Mouse (Mus musculus): ENCODE results near the gene 1700001P01Rik.

The 1700001P01Rik gene

DNA sequence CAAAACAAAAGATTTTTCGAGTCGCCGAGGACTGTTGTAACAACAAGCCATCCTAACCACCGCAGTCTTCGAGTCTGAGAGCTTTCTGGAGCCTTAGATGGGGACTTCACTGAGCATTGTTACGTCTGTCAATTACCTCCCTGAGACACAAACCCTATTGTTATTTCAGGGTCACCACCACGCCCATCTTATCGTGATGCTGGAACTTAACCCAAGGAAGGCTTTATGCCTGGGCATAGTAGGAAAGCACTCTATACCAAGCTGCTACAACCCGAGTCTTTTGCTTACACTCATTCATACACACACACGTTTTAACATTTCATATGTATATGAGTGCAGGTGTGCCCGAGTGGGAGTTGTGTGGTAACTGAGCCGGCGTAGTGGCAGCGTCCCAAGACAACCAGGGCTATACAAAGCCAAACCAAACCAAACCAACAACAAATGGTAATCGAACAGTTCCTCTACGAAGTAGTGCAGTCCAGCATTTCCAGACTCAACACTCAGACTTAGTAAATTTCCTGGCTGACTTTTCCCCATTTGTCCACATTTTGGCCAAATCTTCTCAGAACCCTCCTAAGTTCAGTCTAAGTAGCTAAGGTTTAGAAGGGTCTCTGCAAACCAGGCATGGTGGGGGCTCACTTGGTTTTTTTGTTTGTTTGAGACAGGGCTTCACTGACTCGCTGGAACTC is at the start of gene 1700001P01Rik:
Gene 1700001P01Rik, minus strand, starts transcription at position 111 of the 689 bp plus-strand sequence.
- DNase-seq (ENCODE audit: low spot score), result no peak

DNA sequence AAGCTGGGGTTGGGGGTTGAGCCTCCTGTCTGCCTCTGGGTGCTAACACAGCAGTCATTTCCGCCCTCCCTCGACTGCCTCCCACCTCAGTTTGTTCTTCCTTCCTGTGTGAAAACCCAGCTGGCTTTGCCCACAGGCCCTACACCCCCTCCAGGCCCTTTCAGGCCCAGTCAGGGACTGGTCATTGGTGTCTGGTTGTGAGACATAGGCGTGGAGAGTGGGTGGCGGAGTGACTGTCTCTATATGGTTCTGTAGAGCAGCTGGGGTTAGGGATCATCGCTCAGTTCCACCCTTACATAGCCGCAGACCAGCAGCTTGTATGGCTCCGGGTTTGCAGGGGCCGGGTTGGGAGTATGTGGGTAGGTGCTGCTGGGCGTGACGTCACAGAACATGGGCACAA is 49.6 kb upstream of the 1700001P01Rik start:
- DNase-seq (ENCODE audit: low spot score), result no peak

DNA sequence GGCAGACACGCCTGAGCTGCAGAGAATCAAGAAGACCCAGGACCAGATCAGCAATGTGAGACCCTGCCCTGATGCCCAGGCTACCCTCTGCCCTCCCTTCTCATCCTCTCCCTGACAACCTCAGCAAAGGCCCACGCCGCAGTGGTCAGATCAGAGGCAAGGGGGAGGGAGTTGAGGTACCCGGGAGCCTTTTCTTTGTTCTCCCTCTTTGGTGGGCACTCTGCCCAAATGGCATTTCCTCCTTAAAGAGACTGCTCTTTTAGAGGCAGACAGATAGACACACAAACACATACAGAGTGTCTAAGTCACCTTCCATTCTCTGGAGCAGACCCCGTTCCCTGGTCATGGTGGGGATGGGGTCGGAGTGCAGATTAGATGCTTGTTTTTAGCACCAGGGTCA is 49.2 kb upstream of the 1700001P01Rik start:
- DNase-seq (ENCODE audit: low spot score), result no peak

DNA sequence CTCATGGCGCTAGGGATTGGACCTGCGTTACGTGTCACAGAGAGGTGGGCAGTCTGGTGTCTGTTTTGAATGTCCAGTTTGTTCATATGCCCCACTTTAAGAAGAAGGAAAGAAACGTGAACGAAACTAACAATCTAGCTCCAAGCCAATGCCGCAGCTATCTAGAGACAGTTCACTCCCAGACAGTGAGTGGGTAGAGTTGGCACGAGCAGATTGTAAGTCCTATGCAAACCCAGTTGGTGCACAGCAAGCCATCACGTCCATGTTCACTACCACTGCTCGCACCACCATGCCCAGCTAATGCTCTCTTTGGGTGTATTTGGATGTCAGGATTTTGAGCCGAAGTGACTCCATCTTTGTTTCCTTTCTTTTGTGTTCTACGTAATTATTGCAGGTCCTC is 48.5 kb upstream of the 1700001P01Rik start:
- DNase-seq (ENCODE audit: low spot score), result no peak

DNA sequence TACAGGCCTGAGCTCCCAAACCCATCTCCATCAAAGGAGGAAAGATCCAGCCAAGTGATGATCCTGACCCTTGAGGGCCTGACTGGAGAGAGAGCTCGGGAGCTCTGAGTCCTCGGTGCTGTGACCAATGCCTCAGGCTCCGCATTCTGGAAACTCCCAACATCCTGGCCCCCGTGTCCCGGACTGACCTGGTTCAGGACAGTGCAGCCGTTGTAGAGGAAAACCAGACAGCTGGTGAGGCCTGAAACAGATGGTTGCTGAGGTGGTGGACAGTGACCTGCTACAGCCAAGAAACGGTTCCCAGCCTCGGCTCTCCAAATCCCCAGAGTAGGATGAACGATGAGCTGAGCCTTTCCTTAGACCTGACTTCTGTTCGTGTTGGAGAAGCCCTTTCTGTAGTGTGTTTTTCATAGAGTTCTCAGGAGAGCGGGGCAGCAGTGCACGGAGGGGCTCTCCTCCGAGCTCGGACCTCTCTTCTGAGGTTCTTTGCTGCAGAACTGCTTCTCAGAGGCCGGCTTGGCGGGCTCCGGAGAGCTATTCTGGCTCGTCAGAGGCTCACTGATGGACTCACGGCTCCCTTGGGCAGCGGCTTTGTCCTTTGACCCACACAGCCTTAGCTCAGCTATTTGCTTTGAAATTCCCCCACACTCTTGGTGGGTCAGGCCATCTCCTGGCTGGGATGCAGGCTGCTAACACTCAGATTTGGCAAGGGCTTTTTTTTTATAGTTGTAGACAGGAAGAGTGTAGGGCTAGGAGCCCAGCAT is 47.3 kb upstream of the 1700001P01Rik start:
- DNase-seq (ENCODE audit: low spot score), result no peak

DNA sequence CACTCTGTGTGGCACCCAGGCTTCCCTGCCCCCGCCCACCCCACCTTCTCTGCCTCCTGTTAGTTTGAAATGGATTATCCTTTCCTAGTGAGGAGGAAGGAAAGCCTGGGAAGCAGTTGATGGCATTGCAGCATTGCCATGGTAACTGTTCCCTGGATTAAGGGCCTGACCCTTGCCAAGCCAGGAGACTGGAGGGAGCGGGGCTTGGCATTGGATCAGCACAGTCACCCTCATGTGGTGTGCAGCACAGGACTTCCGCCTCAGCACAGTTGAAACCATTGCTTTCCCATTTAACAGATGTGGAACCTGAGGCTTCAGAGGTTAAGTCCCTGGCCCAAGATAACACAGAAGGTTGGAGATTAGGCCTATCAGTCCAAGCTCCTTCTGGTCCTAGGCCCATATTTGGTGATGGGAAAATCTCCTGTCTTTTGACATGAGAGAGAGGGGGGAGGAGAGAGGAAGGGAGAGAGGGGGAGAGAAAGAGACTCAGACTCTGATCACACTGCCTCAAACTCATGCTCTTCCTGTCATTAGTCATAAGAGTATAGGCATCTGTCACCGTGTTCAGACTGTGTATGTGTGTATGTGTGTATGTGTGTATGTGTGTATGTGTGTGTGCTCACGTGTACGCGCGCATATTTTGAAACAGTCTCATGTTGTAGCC is 45.8 kb upstream of the 1700001P01Rik start:
- DNase-seq (ENCODE audit: low spot score), result no peak

DNA sequence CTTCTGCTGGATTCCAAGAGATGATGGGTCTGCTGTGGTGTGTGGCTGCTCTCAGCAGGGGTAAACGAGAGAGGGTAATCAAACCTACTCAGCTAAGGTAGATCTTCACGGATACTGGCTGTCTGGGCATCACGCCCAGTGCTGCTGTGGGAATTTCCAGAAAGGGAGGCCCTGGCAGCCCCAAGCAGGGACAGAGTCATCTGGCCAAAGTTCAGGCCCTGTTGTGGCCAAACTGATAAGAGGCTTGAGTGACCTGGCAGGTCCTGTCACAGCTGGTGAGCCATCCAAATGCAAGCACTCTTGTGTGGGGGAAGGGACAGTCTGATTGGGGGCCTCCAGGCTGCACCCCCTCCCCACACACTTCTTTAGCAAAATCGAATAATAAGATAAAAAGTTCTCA is 45.1 kb upstream of the 1700001P01Rik start:
- DNase-seq (ENCODE audit: low spot score), result no peak

DNA sequence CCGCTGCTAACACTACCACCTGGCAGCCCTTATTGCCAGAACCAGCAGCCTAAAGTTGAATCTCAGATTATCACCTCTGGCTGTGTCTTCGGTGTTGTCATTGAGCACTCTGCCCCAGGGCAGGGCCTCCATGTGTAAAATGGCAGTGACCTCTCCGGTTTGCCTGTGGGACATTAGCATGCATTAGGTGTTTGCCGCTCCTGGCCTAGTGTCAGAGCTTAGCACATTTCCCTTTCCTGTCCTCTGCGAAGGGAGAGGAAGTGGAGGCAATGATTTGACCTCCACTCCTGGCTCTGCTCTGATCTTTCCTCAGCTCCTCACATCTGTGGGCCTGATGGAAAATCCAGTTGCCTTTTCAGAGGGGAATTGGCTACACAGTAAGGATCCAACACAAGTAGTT is 44.2 kb upstream of the 1700001P01Rik start:
- no peak for DNase-seq (ENCODE audit: low spot score)

DNA sequence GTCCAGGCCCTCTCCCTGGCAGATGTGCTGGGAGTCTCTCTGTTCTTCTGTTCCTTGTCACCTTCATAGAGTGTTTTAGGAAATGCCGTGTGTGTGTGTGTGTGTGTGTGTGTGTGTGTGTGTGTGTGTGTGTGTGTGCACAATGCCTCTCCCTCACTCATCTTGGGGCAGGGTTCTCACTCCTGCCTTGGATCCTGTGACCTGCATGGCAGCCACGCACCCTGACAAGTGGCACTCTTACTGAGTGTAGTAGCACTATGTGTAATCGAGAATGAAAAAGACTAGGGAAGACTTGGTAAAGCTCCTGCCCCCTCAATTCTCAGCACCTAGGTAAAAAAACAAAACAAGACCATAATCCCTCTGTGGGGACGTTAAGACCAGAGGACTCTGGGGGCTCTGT is 43.4 kb upstream of the 1700001P01Rik start:
- DNase-seq (ENCODE audit: low spot score), result no peak

DNA sequence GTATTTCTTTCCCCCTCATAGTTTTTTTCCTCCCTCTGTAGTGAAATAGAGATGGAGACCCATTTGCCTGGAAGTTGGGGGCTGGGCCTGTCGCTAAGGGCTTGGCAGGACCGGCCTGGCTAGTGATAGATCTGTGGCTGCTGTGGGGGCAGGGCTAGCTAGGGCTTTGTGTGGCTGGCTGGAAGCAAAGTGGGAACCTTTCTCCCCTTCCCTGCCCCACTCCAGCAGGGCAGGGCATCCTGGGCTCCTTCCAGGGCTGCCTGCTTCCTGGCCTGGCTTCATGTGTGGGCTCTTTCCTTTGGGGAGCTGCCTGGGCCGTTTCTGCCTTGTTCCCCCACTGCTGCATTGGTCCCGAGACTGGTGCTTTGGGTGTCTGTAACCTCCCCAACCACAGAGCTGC is 42.9 kb upstream of the 1700001P01Rik start:
- no peak for DNase-seq (ENCODE audit: low spot score)

DNA sequence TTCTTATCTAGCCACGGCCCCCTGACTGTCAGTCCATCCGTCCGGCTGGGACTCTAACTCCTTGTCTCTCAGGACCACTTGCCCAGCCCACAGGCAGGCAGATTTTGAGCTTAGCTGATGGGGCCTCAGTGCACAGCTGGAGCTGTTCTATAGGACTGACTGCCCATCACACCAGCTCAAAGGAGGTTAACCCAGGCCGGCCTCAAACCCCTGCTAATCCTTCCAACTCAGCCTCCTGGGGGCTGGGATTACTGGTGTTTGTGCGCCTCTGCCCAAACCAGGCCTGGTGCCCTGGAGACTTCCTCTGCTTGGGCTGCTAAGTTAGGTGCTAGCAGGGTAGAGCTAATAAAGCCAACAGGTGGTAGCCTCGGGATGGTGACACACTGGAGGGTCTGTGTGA is 42.3 kb upstream of the 1700001P01Rik start:
- DNase-seq (ENCODE audit: low spot score), result no peak

DNA sequence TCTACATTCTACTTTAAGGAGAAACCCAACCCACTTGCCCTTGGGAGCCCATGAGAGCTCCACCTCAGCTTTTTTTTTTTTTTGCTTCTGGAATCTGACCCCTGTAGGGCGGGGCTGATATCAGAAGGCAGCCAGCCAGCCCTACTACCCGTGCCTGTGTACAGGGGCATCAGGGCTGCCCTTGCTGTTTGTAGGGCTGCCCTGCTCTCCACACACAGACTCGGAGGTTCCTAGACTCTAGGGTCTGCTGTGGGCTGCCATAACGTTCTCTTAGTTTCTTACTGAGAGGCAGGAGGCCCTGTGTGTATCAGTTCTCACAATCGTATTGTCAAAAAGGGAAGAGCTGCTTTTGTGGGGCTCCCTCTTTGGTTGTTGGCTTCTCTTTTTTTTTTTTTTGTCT is 41.7 kb upstream of the 1700001P01Rik start:
- no peak for DNase-seq (ENCODE audit: low spot score)

DNA sequence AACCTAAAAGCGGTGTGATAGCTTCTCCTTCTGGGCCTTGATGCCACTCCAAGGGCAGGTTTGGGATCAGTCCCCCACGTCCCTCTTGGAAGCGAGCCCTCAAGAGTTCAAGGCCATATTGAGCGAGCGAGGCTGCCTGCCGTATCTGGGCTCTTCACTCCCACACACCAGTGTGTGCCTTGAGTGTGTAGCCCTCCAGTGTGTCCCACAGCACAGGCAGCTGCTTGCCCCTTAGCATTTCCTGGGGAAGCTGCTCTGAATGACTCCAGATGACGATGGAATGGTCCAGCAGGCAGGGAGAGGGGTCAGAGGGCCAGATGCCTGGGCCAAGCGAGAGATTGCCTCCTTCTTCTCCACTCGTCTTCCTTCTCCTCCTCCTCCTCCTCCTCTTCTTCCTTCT is 41.2 kb upstream of the 1700001P01Rik start:
- DNase-seq (ENCODE audit: low spot score), result no peak

DNA sequence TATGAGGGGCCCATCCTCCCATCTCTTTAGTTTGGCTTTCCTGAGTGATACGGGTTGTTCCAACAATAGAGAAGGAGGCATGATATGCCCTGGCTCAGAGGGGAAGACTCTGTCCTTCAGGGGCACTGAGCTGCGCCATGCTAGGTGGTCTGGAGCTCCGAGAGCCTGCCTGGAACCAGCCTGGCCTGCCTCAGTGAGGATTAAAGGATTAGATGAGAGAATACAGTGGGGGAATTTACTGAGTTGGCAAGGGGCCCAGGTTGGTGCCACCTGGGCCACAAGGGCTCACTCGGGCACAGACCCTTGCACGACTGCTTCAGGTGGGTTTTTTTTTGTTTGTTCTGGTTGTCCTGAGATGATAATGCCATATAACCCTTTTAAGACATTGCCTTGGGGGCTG is 40.5 kb upstream of the 1700001P01Rik start:
- DNase-seq (ENCODE audit: low spot score), result no peak

DNA sequence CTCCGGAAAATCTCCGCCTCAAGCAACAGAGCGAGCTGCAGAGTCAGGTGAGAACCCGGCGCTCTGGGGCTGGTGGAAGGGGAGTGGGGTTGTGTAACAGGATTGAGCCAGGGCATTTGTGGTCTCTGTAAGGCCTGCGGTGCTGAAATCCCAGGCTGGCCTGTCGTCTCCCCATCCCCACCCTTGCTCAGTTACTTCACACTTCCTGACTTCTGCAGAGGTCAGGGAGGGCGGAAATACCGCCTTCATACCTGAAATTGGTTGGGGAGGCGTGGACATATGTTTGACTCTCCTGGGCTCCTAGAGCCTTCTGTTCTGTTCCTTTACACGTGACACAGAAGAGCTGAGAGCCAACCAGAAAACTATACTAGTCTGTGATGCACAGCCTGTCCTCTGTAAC is 40.0 kb upstream of the 1700001P01Rik start:
- DNase-seq (ENCODE audit: low spot score), result no peak

DNA sequence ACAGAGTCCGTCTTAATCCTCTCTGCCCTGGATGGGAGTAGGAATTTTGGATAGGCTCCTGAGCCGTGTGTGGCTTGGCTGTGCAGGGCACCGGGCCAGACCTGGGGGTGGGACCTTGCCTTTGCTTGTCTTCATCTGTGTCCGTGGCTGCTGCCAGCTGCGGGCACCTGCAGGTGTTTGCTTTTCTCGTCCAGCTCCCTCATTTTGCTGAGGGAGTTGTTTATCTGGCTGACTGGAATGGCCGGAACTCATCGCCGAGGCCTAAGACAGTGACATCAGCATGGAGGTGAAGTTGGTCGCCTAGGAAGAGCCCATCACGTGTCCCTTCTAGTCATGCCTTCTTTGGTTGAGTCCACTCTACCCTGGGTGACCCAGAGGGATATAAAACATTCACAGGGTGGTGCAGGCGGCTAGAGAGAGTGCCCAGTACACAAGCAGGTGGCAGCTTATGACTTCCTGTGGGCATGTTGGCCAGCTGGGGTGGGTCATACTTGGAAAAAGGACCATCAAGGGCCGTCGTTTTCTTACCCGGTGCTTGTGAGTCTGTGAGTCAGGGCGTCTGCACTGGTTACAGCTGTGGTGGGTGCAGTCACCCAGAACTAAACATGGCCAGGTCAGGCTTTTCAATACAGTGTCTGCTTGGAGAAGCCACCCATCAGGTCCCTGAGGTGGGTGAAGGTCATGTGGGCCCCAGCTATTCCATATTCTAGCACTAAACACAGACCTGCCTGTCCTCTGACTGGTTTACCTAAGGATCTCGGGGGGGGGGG is 38.2 kb upstream of the 1700001P01Rik start:
- DNase-seq (ENCODE audit: low spot score), result no peak

DNA sequence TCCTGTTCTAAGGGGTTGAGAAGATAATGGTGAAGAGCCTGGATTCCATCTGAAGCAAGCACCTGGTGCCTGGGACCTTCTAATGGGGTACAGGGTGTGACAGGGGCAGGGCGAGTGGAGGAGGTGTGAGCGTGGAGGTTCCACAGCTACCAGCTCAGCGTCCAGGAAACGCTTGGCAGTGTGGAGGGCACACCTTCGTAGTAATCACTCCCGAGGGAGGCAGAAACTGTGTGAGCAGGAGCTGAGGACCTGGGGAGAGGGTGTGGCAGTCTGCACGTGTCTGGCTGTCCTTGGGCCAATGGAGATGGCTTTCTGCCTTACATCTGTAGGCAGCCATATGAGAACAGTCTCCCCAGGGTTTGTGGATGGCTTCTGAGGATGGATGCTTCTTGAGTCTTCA is 37.4 kb upstream of the 1700001P01Rik start:
- no peak for DNase-seq (ENCODE audit: low spot score)

DNA sequence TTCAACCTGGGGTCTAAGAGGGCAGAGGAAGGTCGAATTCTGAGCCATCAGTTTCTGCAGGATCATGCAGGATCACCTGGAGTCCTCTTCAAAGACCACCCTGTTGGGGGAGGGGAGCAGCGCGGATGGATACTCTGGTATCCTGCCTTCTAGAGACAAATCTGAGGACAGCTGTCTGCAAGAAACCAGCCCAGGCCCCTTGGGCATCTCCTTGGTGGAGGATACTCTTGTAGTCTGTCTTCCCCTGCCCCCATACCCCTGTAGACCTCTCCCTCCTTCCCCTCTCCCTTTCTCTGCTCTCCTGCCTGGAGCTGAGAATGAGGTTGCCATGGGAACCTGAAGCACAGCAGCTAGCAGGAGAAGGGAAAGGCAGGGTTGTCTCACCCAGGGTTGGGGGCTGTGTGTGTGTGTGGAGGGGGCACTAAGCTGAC is 36.8 kb upstream of the 1700001P01Rik start:
- DNase-seq (ENCODE audit: low spot score), result no peak

DNA sequence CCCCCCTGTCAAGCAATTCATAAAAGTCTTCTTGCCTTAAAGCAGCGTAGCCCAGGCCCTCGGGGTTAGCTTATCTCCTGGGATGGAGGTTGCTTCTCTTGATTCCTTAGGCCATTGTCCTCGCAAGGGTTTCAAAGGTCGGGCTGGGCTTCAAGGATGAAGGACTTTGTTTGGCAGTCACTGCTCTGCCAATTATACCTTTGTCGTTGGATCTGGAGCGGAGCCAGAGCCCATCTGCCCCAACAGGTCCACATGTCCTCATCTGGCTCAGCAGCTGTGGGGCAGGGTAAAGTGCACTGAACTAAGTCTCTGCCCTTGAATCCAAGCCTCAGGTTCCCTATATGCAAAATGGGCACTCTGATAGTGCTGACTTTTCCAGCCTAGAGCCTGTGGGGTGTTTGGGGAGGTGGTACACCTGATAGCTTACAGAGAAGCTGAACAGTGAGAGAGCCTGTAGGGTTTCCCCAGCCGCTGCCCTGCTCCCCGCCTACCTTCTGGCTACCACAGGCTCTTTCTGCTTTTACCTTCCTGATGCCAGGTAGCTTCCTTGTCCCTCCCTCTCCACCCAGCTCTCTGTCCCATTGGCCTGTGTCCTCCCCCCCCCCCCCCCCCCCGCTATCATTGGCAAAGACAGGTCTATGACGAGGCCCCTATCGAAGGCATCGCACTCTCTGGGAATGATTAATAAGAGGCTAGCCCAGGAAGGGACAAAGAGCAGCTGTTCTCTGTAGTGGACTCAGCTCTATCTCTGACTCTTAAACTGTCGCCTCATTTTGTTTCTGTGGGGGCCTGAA is 36.0 kb upstream of the 1700001P01Rik start:
- DNase-seq (ENCODE audit: low spot score), result no peak

DNA sequence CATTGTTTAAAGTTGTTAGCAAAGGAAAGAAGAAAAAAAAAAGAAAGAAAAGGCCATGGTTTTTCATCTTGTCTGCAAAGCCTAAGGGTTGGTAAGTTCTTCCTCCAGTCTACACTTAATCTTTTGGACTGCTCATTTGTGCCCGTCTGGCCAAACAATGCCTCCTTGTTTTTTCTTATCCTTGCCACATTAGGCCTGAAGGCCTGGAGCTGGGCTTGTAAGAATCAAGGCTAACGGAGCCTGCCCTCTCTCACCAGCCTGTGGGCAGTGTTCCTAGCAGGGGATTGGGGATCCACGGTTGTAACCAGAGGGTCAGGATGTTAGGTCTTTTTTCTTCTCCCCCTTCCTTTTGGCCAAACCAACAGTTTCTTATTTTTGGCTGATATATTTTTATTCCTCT is 35.3 kb upstream of the 1700001P01Rik start:
- no peak for DNase-seq (ENCODE audit: low spot score)

DNA sequence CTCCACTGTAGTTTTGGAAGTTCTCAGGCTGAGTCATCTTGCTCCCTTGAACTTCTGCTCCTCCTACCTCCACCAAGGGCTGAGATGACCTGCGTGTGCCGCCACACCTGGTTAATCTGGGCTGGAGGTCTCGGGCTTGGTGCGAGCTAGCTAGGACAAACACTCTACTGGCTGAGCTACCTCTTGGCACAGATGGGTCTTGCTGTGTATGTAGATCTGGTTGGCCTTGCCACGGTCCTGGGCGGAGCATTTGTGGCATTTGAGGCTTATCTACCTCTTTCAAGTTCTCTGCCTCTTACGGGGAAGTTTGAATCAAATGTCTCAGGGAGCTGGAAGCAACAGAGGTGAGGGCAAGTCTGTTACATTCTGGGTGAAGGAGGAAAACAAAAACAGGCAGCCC is 34.6 kb upstream of the 1700001P01Rik start:
- DNase-seq (ENCODE audit: low spot score), result no peak
